27 mouse cellular contexts compared by ENCODE assay signal in genomic region chr8:86904911-86905310, GRCm38 (mm10).
"Had no signal": no experiment of that assay in that cellular context is flagged by ENCODE, and none has a peak within 500 bp of the region (broad histone marks: within the 10 kb centered on the region; RNA-seq: fewer than 3 reads in every experiment).

No protein-coding gene starts in this region.

- H3K27me3 ChIP-seq: heart, embryonic 15.5 days; hindbrain, embryonic 15.5 days; limb, embryonic 15.5 days had no signal

- H3K4me2 ChIP-seq: heart, embryonic 11.5 days; heart, embryonic 13.5 days; heart, embryonic 15.5 days; hindbrain, embryonic 13.5 days; hindbrain, embryonic 15.5 days; kidney, embryonic 15.5 days; limb, embryonic 13.5 days; limb, embryonic 15.5 days; liver, embryonic 12.5 days had no signal

- H3K4me3 ChIP-seq: heart, adult 2 months; heart, embryonic 13.5 days; heart, embryonic 15.5 days; hindbrain, embryonic 13.5 days; hindbrain, embryonic 15.5 days; kidney, embryonic 15.5 days; limb, embryonic 13.5 days; limb, embryonic 15.5 days; liver, embryonic 12.5 days had no signal

- DNase-seq: gastrocnemius, postnatal 14 days; gastrocnemius, postnatal 36 days; heart, adult 11 months; heart, adult 2 months; heart, postnatal 14 days; heart, postnatal 36 days; kidney, adult 11 months; kidney, adult 2 months; kidney, adult 9 months; kidney, postnatal 14 days; kidney, postnatal 36 days; layer of hippocampus, adult 9-11 months; layer of hippocampus, postnatal 36 days; left cerebral cortex, postnatal 4 days had no signal

- H3K36me3 ChIP-seq: heart, embryonic 13.5 days; heart, embryonic 15.5 days; hindbrain, embryonic 13.5 days; hindbrain, embryonic 15.5 days; kidney, embryonic 15.5 days; limb, embryonic 13.5 days; limb, embryonic 15.5 days; liver, embryonic 12.5 days had no signal

- H3K27ac ChIP-seq: heart, adult 2 months; heart, embryonic 13.5 days; heart, embryonic 15.5 days; hindbrain, embryonic 13.5 days; hindbrain, embryonic 15.5 days; hindbrain, postnatal 0 days; kidney, embryonic 15.5 days; kidney, postnatal 0 days; limb, embryonic 13.5 days; limb, embryonic 15.5 days; liver, embryonic 12.5 days; liver, embryonic 14.5 days had no signal

- ATAC-seq: hindbrain, postnatal 0 days; intestine, embryonic 16.5 days; liver, embryonic 12.5 days had no signal

- H3K9ac ChIP-seq: heart, embryonic 13.5 days; heart, embryonic 15.5 days; hindbrain, embryonic 13.5 days; hindbrain, embryonic 15.5 days; kidney, embryonic 15.5 days; limb, embryonic 13.5 days; limb, embryonic 15.5 days; liver, embryonic 12.5 days; liver, embryonic 14.5 days had no signal

- H3K4me1 ChIP-seq: heart, embryonic 13.5 days; hindbrain, embryonic 13.5 days; hindbrain, embryonic 15.5 days; limb, embryonic 15.5 days had no signal

- H3K9me3 ChIP-seq: heart, embryonic 13.5 days; heart, embryonic 15.5 days; hindbrain, embryonic 13.5 days; hindbrain, embryonic 15.5 days; kidney, embryonic 15.5 days; limb, embryonic 13.5 days; limb, embryonic 15.5 days; liver, embryonic 12.5 days had no signal
